Mouse (Mus musculus) macrophage (primary cell): ENCODE data around the gene Rpl3l. TPM values are rescaled to one million over a fixed set of nuclear protein-coding genes. Genes with fewer than 3 reads are reported as not detected.

Experiments
- H3K27ac ChIP-seq: fragments of 350-480 bp; formaldehyde crosslinking; 2 replicates; pipeline ENCODE4 v1.9.0; 2021
- H3K36me3 ChIP-seq: fragments of 350-480 bp; formaldehyde crosslinking; 2 replicates; pipeline ENCODE4 v1.9.0; 2021; ENCODE audit errors: inconsistent target
- H3K4me3 ChIP-seq: fragments of 350-480 bp; formaldehyde crosslinking; 2 replicates; pipeline ENCODE4 v1.9.0; 2021; ENCODE audit errors: inconsistent target
- H3K79me2 ChIP-seq: fragments of 350-480 bp; formaldehyde crosslinking; 2 replicates; pipeline ENCODE4 v1.9.0; 2021; ENCODE audit errors: inconsistent target
- WGBS: methylation state at CpG from one replicate; pipeline ENCODE4 v1.1.7; 2026; ENCODE audit warnings: inconsistent platforms; ENCODE audit not compliant: missing documents; 5-methylcytosine and 5-hydroxymethylcytosine counted together
- polyA plus RNA-seq: library from polyadenylated mRNA; stranded (reverse); fragments of 250-400 nt; gene quantifications from 3 replicates; pipeline ENCODE4 v1.2.4, GENCODE M21; 2018; ENCODE audit warnings: inconsistent platforms

Rpl3l gene
- polyA plus RNA-seq, 1 experiment from 2014 or later = not detected

- peak within 1 kb of the TSS; percentile 73 for H3K4me3 ChIP-seq
- H3K36me3 ChIP-seq = peaks cover 5% of the 10 kb centered on the region; the same call in 1 of the 2 replicates
- peaks cover 43% of the 10 kb centered on the region for H3K79me2 ChIP-seq
- peak within 1 kb of the TSS; percentile 52 for H3K27ac ChIP-seq
- under 1% methylated on average over 30 of the region's 30 CpGs for WGBS
Measured at GRCm38 (mm10) chr17:24724184-24724583, 3.4 kb upstream of the Rpl3l start, which contains the start of gene Ndufb10. Ndufb10 (minus strand) TSS chr17:24724478.

DNA sequence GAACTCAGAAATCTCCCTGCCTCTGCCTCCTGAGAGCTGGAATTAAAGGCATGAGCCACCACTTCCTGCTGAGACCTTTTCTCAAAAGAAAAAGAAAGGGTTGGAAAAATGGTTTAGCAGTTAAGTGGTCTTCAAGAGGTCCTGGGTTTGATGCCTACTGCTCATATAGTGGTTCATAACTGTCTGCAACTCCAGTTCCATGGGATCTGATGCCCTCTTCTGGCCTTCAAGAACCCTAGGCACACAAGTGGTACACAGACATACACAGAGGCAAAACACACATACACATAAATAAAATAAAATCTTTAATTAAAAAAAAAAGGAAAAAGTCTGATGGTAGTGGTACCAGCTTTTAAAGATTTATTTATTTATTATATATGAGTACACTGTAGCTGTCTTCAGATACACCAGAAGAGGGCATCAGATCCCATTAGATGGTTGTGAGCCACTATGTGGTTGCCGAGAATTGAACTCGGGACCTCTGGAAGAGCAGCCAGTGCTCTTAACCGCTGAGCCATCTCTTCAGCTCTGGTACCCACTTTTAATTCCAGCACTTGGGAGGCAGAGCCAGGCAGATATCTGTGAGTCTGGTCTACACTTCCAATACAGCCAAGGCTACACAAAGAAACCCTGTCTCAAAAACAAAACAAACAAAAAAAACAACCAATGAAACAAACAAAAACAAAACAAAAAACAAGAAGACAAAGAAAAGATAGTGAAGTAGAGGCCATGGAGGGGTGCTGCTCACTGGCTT lies 1.8 kb upstream of the Rpl3l start:
- WGBS = 80% methylated on average over 3 of the region's 3 CpGs
- Histone ChIP-seq H3K36me3 (peaks cover 5% of the 10 kb centered on the region; the same call in 1 of the 2 replicates), H3K4me3 (no peak overlapping the region), H3K27ac (no peak overlapping the region), H3K79me2 (peaks cover 33% of the 10 kb centered on the region)

- Histone ChIP-seq H3K79me2 (peaks cover 10% of the 10 kb centered on the region), H3K27ac (no peak overlapping the region), H3K36me3 (no peaks in the 10 kb centered on the region), H3K4me3 (no peak overlapping the region)
- 73% methylated on average over 17 of the region's 17 CpGs for WGBS
Measured at GRCm38 (mm10) chr17:24728184-24728583, 564 bp downstream of the Rpl3l start.

DNA sequence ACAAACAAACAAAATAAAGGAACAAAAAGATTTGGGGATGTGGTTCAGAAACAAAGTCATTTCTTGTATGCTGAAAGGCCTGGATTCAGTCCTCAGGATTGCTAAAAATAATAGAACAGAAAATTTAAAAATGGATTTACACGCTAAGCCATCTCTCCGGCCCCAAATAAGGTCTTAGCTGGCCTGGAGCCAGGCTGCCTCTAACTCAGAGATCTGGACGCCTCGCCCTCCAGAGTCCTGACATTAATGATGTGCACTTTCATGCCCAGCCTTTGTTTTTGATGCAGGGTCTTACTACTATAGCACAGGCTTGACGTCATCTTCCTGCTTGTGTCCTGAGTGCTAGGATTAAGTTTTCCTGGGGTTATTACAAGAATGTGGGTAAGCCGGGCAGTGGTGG lies 1.4 kb downstream of the Rpl3l start:
- WGBS = over 99% methylated on average over 6 of the region's 6 CpGs
- no peak overlapping the region for H3K27ac ChIP-seq
- H3K4me3 ChIP-seq = no peak overlapping the region
- no peaks in the 10 kb centered on the region for H3K36me3 ChIP-seq
- peaks cover under 1% of the 10 kb centered on the region; the same call in 1 of the 2 replicates for H3K79me2 ChIP-seq

DNA sequence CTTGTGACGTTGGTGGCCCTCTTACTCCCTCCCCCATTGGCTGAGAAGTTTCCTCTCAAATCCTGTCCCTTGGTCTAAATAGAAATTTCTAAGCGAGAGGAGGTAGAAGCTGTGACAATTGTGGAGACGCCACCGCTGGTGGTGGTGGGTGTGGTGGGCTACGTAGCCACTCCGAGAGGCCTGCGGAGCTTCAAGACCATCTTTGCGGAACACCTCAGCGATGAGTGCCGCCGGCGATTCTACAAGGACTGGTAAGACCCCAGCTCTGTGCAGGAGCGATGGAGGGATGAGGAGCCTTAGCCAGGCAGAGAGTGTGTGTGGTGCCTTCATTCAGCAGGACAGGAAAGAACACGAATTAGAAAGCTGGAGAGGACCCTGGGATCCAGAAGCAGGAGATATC lies 3.2 kb downstream of the Rpl3l start:
- Histone ChIP-seq H3K79me2 (no peaks in the 10 kb centered on the region), H3K27ac (no peak overlapping the region), H3K4me3 (no peak overlapping the region), H3K36me3 (no peaks in the 10 kb centered on the region)
- 88% methylated on average over 14 of the region's 14 CpGs for WGBS

DNA sequence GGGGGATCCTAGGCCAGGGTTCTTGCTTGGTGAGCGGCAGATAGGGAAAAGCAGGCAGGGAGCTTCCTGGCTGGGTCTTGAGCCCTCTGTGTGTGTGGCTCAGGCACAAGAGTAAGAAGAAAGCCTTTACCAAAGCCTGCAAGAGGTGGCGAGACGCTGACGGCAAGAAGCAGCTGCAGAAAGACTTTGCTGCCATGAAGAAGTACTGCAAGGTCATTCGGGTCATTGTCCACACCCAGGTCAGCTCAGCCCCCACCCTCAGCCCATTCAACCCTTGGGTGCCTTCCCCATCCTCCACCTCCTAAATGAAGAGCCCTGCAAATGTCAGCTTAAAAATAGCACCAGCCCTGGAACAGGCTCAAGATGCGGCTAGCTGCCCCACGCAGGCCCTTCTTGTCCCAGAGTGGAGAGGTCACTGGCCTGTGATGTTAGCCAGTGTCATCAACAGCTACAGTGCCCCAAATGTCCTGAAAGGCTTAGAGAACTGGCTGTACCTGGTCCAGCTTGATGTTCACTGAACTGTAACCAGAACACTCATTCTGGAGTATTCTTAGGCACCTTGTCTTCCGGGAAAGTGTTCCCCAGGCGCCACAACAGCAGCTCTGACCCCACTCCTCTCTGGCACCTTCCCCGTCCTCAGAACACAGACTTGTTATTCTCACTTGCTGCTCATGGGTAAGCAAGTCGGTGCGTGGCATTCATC lies 4.8 kb downstream of the Rpl3l start:
- Histone ChIP-seq H3K4me3 (no peak overlapping the region), H3K27ac (no peak overlapping the region), H3K79me2 (peaks cover 9% of the 10 kb centered on the region; the same call in 1 of the 2 replicates), H3K36me3 (no peaks in the 10 kb centered on the region)
- WGBS = 93% methylated on average over 12 of the region's 12 CpGs

DNA sequence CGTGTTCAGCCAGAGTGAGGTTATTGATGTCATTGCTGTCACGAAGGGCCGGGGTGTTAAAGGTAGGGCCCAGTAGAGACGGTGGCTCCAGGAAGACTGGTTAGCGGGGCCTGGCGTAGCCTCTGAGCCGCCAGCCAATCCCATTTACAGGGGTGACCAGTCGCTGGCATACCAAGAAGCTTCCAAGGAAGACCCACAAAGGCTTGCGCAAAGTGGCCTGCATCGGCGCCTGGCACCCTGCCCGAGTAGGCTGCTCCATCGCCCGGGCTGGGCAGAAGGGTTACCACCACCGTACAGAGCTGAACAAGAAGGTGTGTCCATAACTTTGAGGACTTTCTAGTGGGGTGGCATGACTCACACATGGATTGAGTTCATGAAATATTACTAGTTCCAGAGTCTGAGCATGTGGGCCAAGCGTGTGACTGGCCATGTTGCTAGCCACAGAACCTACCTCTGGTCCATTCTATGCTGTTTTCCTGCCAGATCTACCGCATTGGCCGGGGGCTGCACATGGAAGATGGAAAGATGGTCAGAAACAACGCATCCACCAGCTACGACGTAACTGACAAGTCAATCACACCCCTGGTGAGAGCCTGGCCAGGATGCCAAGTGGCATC lies 5.9 kb downstream of the Rpl3l start:
- peaks cover 21% of the 10 kb centered on the region for H3K79me2 ChIP-seq
- H3K4me3 ChIP-seq = no peak overlapping the region
- H3K36me3 ChIP-seq = no peaks in the 10 kb centered on the region
- 83% methylated on average over 21 of the region's 21 CpGs for WGBS
- no peak overlapping the region for H3K27ac ChIP-seq

DNA sequence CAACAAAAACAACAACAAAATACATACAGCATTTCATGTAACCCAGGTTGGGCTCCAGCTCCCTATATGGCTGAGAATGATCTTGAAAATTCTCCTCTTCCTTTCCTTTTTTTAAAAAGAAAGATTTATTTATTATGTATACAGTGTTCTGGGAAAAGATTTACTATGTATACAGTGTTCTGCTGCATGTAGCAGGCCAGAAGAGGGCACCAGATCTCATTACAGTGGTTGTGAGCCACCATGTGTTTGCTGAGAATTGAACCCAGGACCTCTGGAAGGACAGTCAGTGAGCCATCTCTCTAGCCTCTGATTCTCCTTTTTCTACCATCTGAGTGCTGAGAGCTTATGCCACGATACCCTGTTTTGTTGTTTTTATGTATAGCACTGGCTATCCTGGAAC lies 6.9 kb downstream of the Rpl3l start:
- Histone ChIP-seq H3K79me2 (peaks cover 30% of the 10 kb centered on the region), H3K27ac (no peak overlapping the region), H3K36me3 (peaks cover 6% of the 10 kb centered on the region; the same call in 1 of the 2 replicates), H3K4me3 (no peak overlapping the region)
- WGBS = 100% methylated on average over 1 of the region's 1 CpGs

GRCm38 (mm10) chr17:24735446-24735845 lies 7.8 kb downstream of the Rpl3l start:
- H3K79me2 ChIP-seq = peaks cover 38% of the 10 kb centered on the region
- peaks cover 14% of the 10 kb centered on the region for H3K36me3 ChIP-seq
- WGBS = 86% methylated on average over 6 of the region's 7 CpGs
- peak overlapping the region; percentile 31 for H3K27ac ChIP-seq
- no peak overlapping the region for H3K4me3 ChIP-seq

DNA sequence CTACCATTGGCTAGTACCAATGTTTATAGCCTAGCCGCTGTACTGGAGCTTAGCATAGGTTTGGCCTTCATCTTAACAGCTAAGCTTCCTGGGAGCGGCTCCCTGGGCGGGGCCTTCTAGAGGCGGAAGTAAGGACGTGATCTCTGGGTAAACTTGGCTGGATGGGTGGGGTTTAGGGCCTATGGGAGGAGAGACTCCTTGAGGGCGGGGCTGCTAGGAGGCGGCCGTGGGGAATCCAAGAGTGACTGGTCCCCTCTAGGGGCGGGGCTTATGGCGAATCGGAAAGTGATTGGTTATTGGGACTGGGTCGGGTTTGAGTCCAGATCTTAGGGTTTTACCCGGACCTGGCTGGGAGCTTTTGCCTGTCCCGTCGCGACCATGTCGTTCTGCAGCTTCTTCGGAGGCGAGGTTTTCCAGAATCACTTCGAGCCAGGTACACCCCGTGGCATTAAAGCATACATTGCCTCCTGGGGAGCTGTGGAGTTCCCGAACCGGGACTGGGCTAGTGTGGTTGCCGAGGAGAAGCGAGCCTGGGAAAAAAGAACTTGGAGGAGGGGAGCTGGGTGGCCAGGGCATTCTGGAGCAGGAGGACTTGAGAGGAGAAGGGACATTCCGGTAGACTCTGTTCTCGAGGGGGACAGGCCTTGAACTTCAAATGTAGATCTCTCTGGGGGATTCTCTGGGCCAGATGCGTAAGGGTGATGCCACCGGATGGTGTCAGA lies 8.9 kb downstream of the Rpl3l start, which contains the start of gene Msrb1:
Gene Msrb1, plus strand, starts transcription at position 313 of the 722 bp plus-strand sequence.
- WGBS = 2% methylated on average over 29 of the region's 29 CpGs
- H3K27ac ChIP-seq = peak within 1 kb of the TSS; percentile 75
- H3K36me3 ChIP-seq = peaks cover 23% of the 10 kb centered on the region
- H3K79me2 ChIP-seq = peaks cover 38% of the 10 kb centered on the region
- peak within 1 kb of the TSS; percentile 96 for H3K4me3 ChIP-seq

- peaks cover 38% of the 10 kb centered on the region for H3K79me2 ChIP-seq
- peaks cover 24% of the 10 kb centered on the region for H3K36me3 ChIP-seq
- peak overlapping the region; percentile 75 for H3K27ac ChIP-seq
- 13% methylated on average over 8 of the region's 8 CpGs for WGBS
- peak overlapping the region; percentile 96 for H3K4me3 ChIP-seq
Measured at GRCm38 (mm10) chr17:24737135-24737810, 9.7 kb downstream of the Rpl3l start.

DNA sequence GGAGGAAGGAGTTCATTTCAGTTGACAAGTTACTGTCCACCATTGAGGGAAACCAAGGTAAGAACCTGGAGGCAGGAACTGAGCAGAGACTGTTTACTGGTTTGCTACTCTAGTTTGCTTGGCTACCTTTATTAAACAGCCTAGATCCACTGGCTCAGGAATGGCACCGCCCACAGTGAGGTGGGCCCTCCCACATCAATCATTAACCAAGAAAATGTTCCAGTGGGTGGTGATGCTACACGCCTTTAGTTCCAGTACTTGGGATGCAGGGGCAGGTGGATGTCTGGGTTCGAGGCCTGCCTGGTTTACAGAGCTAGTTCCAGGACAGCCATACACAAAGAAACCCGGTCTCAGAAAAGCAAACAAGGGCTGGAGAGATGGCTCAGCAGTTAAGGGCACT lies 10.6 kb downstream of the Rpl3l start:
- WGBS = 82% methylated on average over 4 of the region's 4 CpGs
- peaks cover 38% of the 10 kb centered on the region for H3K79me2 ChIP-seq
- H3K4me3 ChIP-seq = peak overlapping the region; percentile 96; the same call in 1 of the 2 replicates
- peak overlapping the region; percentile 75 for H3K27ac ChIP-seq
- peaks cover 24% of the 10 kb centered on the region for H3K36me3 ChIP-seq

GRCm38 (mm10) chr17:24739926-24740325 lies 12.3 kb downstream of the Rpl3l start:
- 92% methylated on average over 8 of the region's 8 CpGs for WGBS
- peaks cover 24% of the 10 kb centered on the region for H3K36me3 ChIP-seq
- no peak overlapping the region for H3K4me3 ChIP-seq
- peaks cover 38% of the 10 kb centered on the region for H3K79me2 ChIP-seq
- no peak overlapping the region for H3K27ac ChIP-seq

DNA sequence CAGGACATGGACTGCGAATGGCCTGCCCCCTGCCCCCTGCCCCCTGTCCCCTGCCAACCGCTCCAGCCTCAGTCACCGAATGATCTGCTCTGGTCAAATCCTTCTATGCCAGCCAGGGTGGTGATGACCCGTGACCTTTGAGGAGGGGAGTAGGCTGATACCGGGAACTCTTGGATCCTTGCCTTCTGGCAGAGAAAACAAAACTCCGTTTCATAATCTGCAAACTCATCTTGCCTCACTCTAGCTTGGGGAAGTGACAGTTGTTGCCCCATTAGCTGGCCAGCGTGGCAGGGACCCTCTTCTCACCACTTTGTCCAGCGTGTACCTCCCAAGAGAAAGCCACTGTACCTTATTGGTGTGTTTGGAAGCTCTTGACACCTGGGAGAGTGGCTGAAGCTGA lies 14.7 kb downstream of the Rpl3l start:
- H3K27ac ChIP-seq = no peak overlapping the region
- no peak overlapping the region for H3K4me3 ChIP-seq
- WGBS = 28% methylated on average over 8 of the region's 8 CpGs
- peaks cover 24% of the 10 kb centered on the region for H3K36me3 ChIP-seq
- peaks cover 30% of the 10 kb centered on the region for H3K79me2 ChIP-seq
